In genomic region chr5:123345853-123346654, GRCm38 (mm10) we compare ENCODE assay signal across 8 mouse cellular contexts. TPM values are rescaled to one million over a fixed set of nuclear protein-coding genes. Genes with fewer than 3 reads are reported as not detected.
A peak's percentile ranks its signal among the peaks of the same experiment; 100 is the strongest.
DNase-seq lines count a peak whose midpoint lies in the region; ATAC-seq and TF ChIP-seq lines count a peak whose summit lies in the region.

No protein-coding gene starts in this region.

- peaks cover 7% of the 10 kb centered on the region for H3K36me3 ChIP-seq in megakaryocyte, embryonic 14.5 days (replicated peaks; ENCODE audit: low read length)
- H3K36me3 ChIP-seq in embryonic facial prominence, embryonic 10.5 days (replicated peaks) = peaks cover 36% of the 10 kb centered on the region
- H3K36me3 ChIP-seq in heart, adult 2 months (ENCODE audit: control insufficient read depth, insufficient read depth, low read length) = no peaks in the 10 kb centered on the region; the same call in 1 of the 2 replicates
- no peaks in the 10 kb centered on the region; the same call in 1 of the 2 replicates for H3K36me3 ChIP-seq in kidney, adult 2 months (ENCODE audit: control insufficient read depth, insufficient read depth, low read length)
- H3K36me3 ChIP-seq in myocyte (ENCODE audit: control insufficient read depth, insufficient read depth) = no peaks in the 10 kb centered on the region
- 0 out of 2 replicates have a peak, but pooled peaks cover 5% of the 10 kb centered on the region for H3K36me3 ChIP-seq in stomach, embryonic 14.5 days (ENCODE audit: control insufficient read depth, insufficient read depth, low read length)

- H3K4me1 ChIP-seq in megakaryocyte, embryonic 14.5 days = peaks cover 49% of the 10 kb centered on the region
- peaks cover 52% of the 10 kb centered on the region for H3K4me1 ChIP-seq in embryonic facial prominence, embryonic 10.5 days
- H3K4me1 ChIP-seq in heart, adult 2 months (ENCODE audit: control insufficient read depth, insufficient read depth, low read length) = peaks cover 2% of the 10 kb centered on the region; the same call in 1 of the 2 replicates
- H3K4me1 ChIP-seq in kidney, adult 2 months (ENCODE audit: control insufficient read depth, insufficient read depth, low read length) = peaks cover 23% of the 10 kb centered on the region
- H3K4me1 ChIP-seq in stomach, embryonic 14.5 days (ENCODE audit: control insufficient read depth, insufficient read depth, low read length) = peaks cover 20% of the 10 kb centered on the region; the same call in 1 of the 2 replicates

- H3K27me3 ChIP-seq in megakaryocyte, embryonic 14.5 days (replicated peaks) = peaks cover 6% of the 10 kb centered on the region
- no peaks in the 10 kb centered on the region for H3K27me3 ChIP-seq in embryonic facial prominence, embryonic 10.5 days (replicated peaks; ENCODE audit: low read depth, poor library complexity, severe bottlenecking)
- H3K27me3 ChIP-seq in heart, adult 2 months (ENCODE audit: control insufficient read depth, insufficient read depth, low read length) = no peaks in the 10 kb centered on the region
- no peaks in the 10 kb centered on the region for H3K27me3 ChIP-seq in kidney, adult 2 months (replicated peaks; ENCODE audit: control insufficient read depth, insufficient read depth, low read length)
- no peaks in the 10 kb centered on the region for H3K27me3 ChIP-seq in myocyte (ENCODE audit: control insufficient read depth, insufficient read depth, insufficient read length)
- no peaks in the 10 kb centered on the region for H3K27me3 ChIP-seq in stomach, embryonic 14.5 days (ENCODE audit: control insufficient read depth, insufficient read depth, low read length)

- TF ChIP-seq CTCF in heart, adult 2 months (IDR thresholded peaks at IDR 0.05) = no peak
- TF ChIP-seq CTCF in kidney, adult 2 months (conservative IDR thresholded peaks at IDR 0.05; ENCODE audit: insufficient read depth, insufficient read length, low read depth, low read length) = no peak

- no peaks in the 10 kb centered on the region for H3K9me3 ChIP-seq in megakaryocyte, embryonic 14.5 days
- no peaks in the 10 kb centered on the region for H3K9me3 ChIP-seq in embryonic facial prominence, embryonic 10.5 days
- no peaks in the 10 kb centered on the region for H3K9me3 ChIP-seq in stomach, embryonic 14.5 days (ENCODE audit: control insufficient read depth, low read depth, low read length)

- DNase-seq in embryonic facial prominence, embryonic 10.5 days (ENCODE audit: low spot score) = peak; percentile 67
- DNase-seq in heart, adult 2 months = peak; percentile 82 to 83
- DNase-seq in kidney, adult 2 months = peak; percentile 93
- peak; percentile 48 for DNase-seq in liver

- H3ac ChIP-seq in myocyte (ENCODE audit: control insufficient read depth, insufficient read length) = peak overlapping the region; percentile 18

- intact Hi-C loops in heart, adult 2 months (cut with DNase I) = no loop called here

- peaks cover 6% of the 10 kb centered on the region; the same call in 1 of the 2 replicates for H3K79me2 ChIP-seq in heart, adult 2 months (replicated peaks; ENCODE audit: control insufficient read depth, insufficient read depth, low read length)
- peaks cover 18% of the 10 kb centered on the region for H3K79me2 ChIP-seq in myocyte (ENCODE audit: control insufficient read depth, insufficient read depth)

- peak overlapping the region; percentile 95 for H3K4me3 ChIP-seq in megakaryocyte, embryonic 14.5 days (replicated peaks)
- peak overlapping the region; percentile 94 for H3K4me3 ChIP-seq in embryonic facial prominence, embryonic 10.5 days
- H3K4me3 ChIP-seq in heart, adult 2 months = peak overlapping the region; percentile 83
- peak overlapping the region; percentile 91 for H3K4me3 ChIP-seq in kidney, adult 2 months (ENCODE audit: insufficient read depth, low read depth, low read length)
- H3K4me3 ChIP-seq in myocyte = peak overlapping the region; percentile 57
- H3K4me3 ChIP-seq in stomach, embryonic 14.5 days (ENCODE audit: low read depth, low read length) = peak overlapping the region; percentile 82

- H3K27ac ChIP-seq in embryonic facial prominence, embryonic 10.5 days (replicated peaks) = peak overlapping the region; percentile 99
- H3K27ac ChIP-seq in heart, adult 2 months = peak overlapping the region; percentile 93
- peak overlapping the region; percentile 99 for H3K27ac ChIP-seq in kidney, adult 2 months (ENCODE audit: insufficient read depth, low read depth, low read length)
- peak overlapping the region; percentile 98 for H3K27ac ChIP-seq in stomach, embryonic 14.5 days (ENCODE audit: low read length)

- 3% methylated on average over 22 of the region's 22 CpGs for WGBS in embryonic facial prominence, embryonic 10.5 days
- 3% methylated on average over 22 of the region's 22 CpGs for whole genome bisulfite sequencing in heart, adult 2 months
- 8% methylated on average over 22 of the region's 22 CpGs for WGBS in kidney, adult 2 months
- WGBS in stomach, embryonic 14.5 days = 2% methylated on average over 22 of the region's 22 CpGs

- H3K9ac ChIP-seq in heart, adult 2 months (ENCODE audit: low read depth, low read length) = peak overlapping the region; percentile 96
- H3K9ac ChIP-seq in stomach, embryonic 14.5 days (replicated peaks; ENCODE audit: low read depth, low read length) = peak overlapping the region; percentile 94

- peak overlapping the region; percentile 88 for H3K4me2 ChIP-seq in myocyte (ENCODE audit: low read depth)
- peak overlapping the region; percentile 95 for H3K4me2 ChIP-seq in stomach, embryonic 14.5 days (replicated peaks; ENCODE audit: low read depth, low read length)

- no peak for ATAC-seq in megakaryocyte, adult 5-6 weeks (ENCODE audit: poor library complexity, severe bottlenecking)
- ATAC-seq in stomach, embryonic 14.5 days (ENCODE audit: insufficient number of reproducible peaks, insufficient read depth, low FRiP score, low read depth) = 0 out of 2 replicates have a peak, but pooled peaks have one; percentile 14

- no peak for TF ChIP-seq EP300 in heart, adult 2 months (IDR thresholded peaks at IDR 0.05; ENCODE audit: insufficient read depth, low read depth, low read length)

- TF ChIP-seq POLR2A in heart, adult 2 months (IDR thresholded peaks at IDR 0.05; ENCODE audit: insufficient read depth, low read depth, low read length) = no peak; the same call in 1 of the 2 replicates
- TF ChIP-seq POLR2A in kidney, adult 2 months (IDR thresholded peaks at IDR 0.05; ENCODE audit: low read depth, low read length) = peak; percentile 30
- TF ChIP-seq POLR2A in myocyte (IDR thresholded peaks at IDR 0.05; ENCODE audit: insufficient read length, low read depth) = peak; percentile 12

TF ChIP-seq in myocyte, 11 proteins besides CTCF, POLR2A, EP300 and RAD21:
- TF ChIP-seq MYOG (IDR thresholded peaks at IDR 0.05; ENCODE audit: control insufficient read depth in 1 of 3, insufficient read depth in 1 of 3, insufficient read length in 2 of 3, low read depth in 2 of 3) = peak; percentile 87 to 98 (median 96)
- TF ChIP-seq E2F4 (IDR thresholded peaks at IDR 0.05; ENCODE audit: insufficient read depth) = no peak
- no peak for TF ChIP-seq REST (IDR thresholded peaks at IDR 0.05; ENCODE audit: insufficient read depth, insufficient read length)
- peak; percentile 70 for TF ChIP-seq USF1 (IDR thresholded peaks at IDR 0.05; ENCODE audit: low read depth)
- TF ChIP-seq CEBPB (IDR thresholded peaks at IDR 0.05; ENCODE audit: insufficient read depth, poor library complexity, severe bottlenecking) = no peak
- peak; percentile 69 for TF ChIP-seq TCF12 (IDR thresholded peaks at IDR 0.05; ENCODE audit: insufficient read depth, poor library complexity, severe bottlenecking)
- no peak for TF ChIP-seq POLR2AphosphoS2 (IDR thresholded peaks at IDR 0.05; ENCODE audit: insufficient read length, low read depth)
- TF ChIP-seq MAX (IDR thresholded peaks at IDR 0.05; ENCODE audit: low read depth) = no peak
- TF ChIP-seq TCF3 (IDR thresholded peaks at IDR 0.05; ENCODE audit: insufficient read length, low read depth) = peak; percentile 81
- no peak for TF ChIP-seq SRF (IDR thresholded peaks at IDR 0.05; ENCODE audit: control insufficient read depth, insufficient read length, low read depth)
- peak; percentile 17 to 95 (median 92) for TF ChIP-seq MYOD1 (IDR thresholded peaks at IDR 0.05; ENCODE audit: control insufficient read depth in 1 of 3, insufficient read length in 2 of 3, low read depth in 2 of 3)
TF ChIP-seq in myocyte: peak in this region for 5.

RNA-seq across cellular contexts. Expression of gene Bcl7a, which starts 2.4 kb away (rescaled TPM):
- 13.0 and 23.7 TPM in 2 replicates for polyA plus RNA-seq in megakaryocyte, embryonic 14.5 days (2012; ENCODE audit: insufficient read depth, low replicate concordance)
- 3.8 and 4.0 TPM in 2 replicates for total RNA-seq in megakaryocyte, adult 5-6 weeks (2015)
- total RNA-seq in megakaryocyte, adult 5-6 weeks (2017) = 3.8 and 4.7 TPM in 2 replicates
- 41.7 and 42.8 TPM in 2 replicates for polyA plus RNA-seq in embryonic facial prominence, embryonic 10.5 days (2016; fragmentation: Nextera tagmentation; extraction: Ambion mirVana)
- 10 to 100 TPM in 1 of 2 experiments, 1 to 10 TPM in 1; 9.2 to 10.3 TPM for total RNA-seq in heart, adult 2 months (2021)
- 6.3 and 8.3 TPM in 2 replicates for polyA plus RNA-seq in heart, adult 2 months (2012; rRNA removed)
- polyA plus RNA-seq in kidney, adult 2 months (2012; rRNA removed) = 23.4 and 25.4 TPM in 2 replicates
- polyA plus RNA-seq in myocyte (2012; fragmentation: generic; extraction: Trizol) = 3.6 TPM
- polyA plus RNA-seq in stomach, embryonic 14.5 days (2014; fragmentation: Nextera tagmentation; extraction: Ambion mirVana) = 27.6 and 30.1 TPM in 2 replicates

RNA-seq across cellular contexts. Expression of gene Mlxip, which starts 48.5 kb away (rescaled TPM):
- 1.7 and 3.1 TPM in 2 replicates for polyA plus RNA-seq in megakaryocyte, embryonic 14.5 days (2012; ENCODE audit: insufficient read depth, low replicate concordance)
- total RNA-seq in megakaryocyte, adult 5-6 weeks (2015) = 37.0 and 40.0 TPM in 2 replicates
- total RNA-seq in megakaryocyte, adult 5-6 weeks (2017) = 11.7 and 15.9 TPM in 2 replicates
- polyA plus RNA-seq in embryonic facial prominence, embryonic 10.5 days (2016; fragmentation: Nextera tagmentation; extraction: Ambion mirVana) = 18.6 and 20.8 TPM in 2 replicates
- 10 to 100 TPM; 27.8 to 27.9 TPM for total RNA-seq in heart, adult 2 months (2021)
- polyA plus RNA-seq in heart, adult 2 months (2012; rRNA removed) = 34.3 and 45.4 TPM in 2 replicates
- polyA plus RNA-seq in kidney, adult 2 months (2012; rRNA removed) = 20.4 TPM in 2 replicates
- polyA plus RNA-seq in myocyte (2012; fragmentation: generic; extraction: Trizol) = 6.0 TPM
- 26.5 and 27.6 TPM in 2 replicates for polyA plus RNA-seq in stomach, embryonic 14.5 days (2014; fragmentation: Nextera tagmentation; extraction: Ambion mirVana)
